Mouse (Mus musculus): Measurements from ENCODE around the gene Map4k4. TPM values are rescaled to one million over a fixed set of nuclear protein-coding genes. Genes with fewer than 3 reads are reported as not detected.

Gene Map4k4
- polyA plus RNA-seq, 1 experiment from 2014 or later = 32.7 TPM

GRCm38 (mm10) chr1:40031626-40032025 lies 130.9 kb downstream of the Map4k4 start:
- Histone ChIP-seq H3K4me3 (no peak overlapping the region), H3K27me3 (no peaks in the 10 kb centered on the region), H3K9ac (no peak overlapping the region), H3K4me1 (peaks cover 4% of the 10 kb centered on the region; the same call in 1 of the 2 replicates), H3K36me3 (peaks cover 20% of the 10 kb centered on the region), H3K9me3 (no peaks in the 10 kb centered on the region), H3K4me2 (no peak overlapping the region), H3K27ac (no peak overlapping the region)
- no peak for ATAC-seq (ENCODE audit: insufficient number of reproducible peaks, low FRiP score, low TSS enrichment, low read depth)
- 91% methylated on average over 2 of the region's 2 CpGs for WGBS

- Histone ChIP-seq H3K4me1 (peaks cover 4% of the 10 kb centered on the region; the same call in 1 of the 2 replicates), H3K9ac (no peak overlapping the region), H3K36me3 (peaks cover 5% of the 10 kb centered on the region; the same call in 1 of the 2 replicates), H3K4me2 (no peak overlapping the region), H3K4me3 (no peak overlapping the region), H3K9me3 (no peaks in the 10 kb centered on the region), H3K27me3 (no peaks in the 10 kb centered on the region), H3K27ac (no peak overlapping the region)
- 59% methylated on average over 4 of the region's 4 CpGs for WGBS
- no peak for ATAC-seq (ENCODE audit: insufficient number of reproducible peaks, low FRiP score, low TSS enrichment, low read depth)
Observed at GRCm38 (mm10) chr1:40033315-40033714, 132.6 kb downstream of the Map4k4 start.

GRCm38 (mm10) chr1:40033743-40034420 lies 133.2 kb downstream of the Map4k4 start:
- H3K36me3 ChIP-seq = peaks cover 3% of the 10 kb centered on the region; the same call in 1 of the 2 replicates
- H3K27ac ChIP-seq = no peak overlapping the region
- H3K9me3 ChIP-seq = no peaks in the 10 kb centered on the region
- H3K4me1 ChIP-seq = peaks cover 4% of the 10 kb centered on the region; the same call in 1 of the 2 replicates
- no peak overlapping the region for H3K4me3 ChIP-seq
- no peak overlapping the region for H3K4me2 ChIP-seq
- H3K9ac ChIP-seq = no peak overlapping the region
- WGBS = 72% methylated on average over 12 of the region's 12 CpGs
- H3K27me3 ChIP-seq = no peaks in the 10 kb centered on the region
- no peak for ATAC-seq (ENCODE audit: insufficient number of reproducible peaks, low FRiP score, low TSS enrichment, low read depth)

- H3K4me1 ChIP-seq = peaks cover 4% of the 10 kb centered on the region; the same call in 1 of the 2 replicates
- no peak overlapping the region for H3K9ac ChIP-seq
- 92% methylated on average over 6 of the region's 6 CpGs for WGBS
- H3K4me2 ChIP-seq = no peak overlapping the region
- no peaks in the 10 kb centered on the region for H3K36me3 ChIP-seq
- no peak overlapping the region for H3K4me3 ChIP-seq
- H3K9me3 ChIP-seq = no peaks in the 10 kb centered on the region
- no peak for ATAC-seq (ENCODE audit: insufficient number of reproducible peaks, low FRiP score, low TSS enrichment, low read depth)
- no peak overlapping the region for H3K27ac ChIP-seq
- no peaks in the 10 kb centered on the region for H3K27me3 ChIP-seq
Observed at GRCm38 (mm10) chr1:40037831-40038230, 137.1 kb downstream of the Map4k4 start.

- Histone ChIP-seq H3K4me1 (no peaks in the 10 kb centered on the region), H3K36me3 (no peaks in the 10 kb centered on the region), H3K9ac (no peak overlapping the region), H3K4me3 (no peak overlapping the region), H3K4me2 (no peak overlapping the region), H3K27ac (no peak overlapping the region), H3K9me3 (no peaks in the 10 kb centered on the region), H3K27me3 (no peaks in the 10 kb centered on the region)
- ATAC-seq (ENCODE audit: insufficient number of reproducible peaks, low FRiP score, low TSS enrichment, low read depth) = no peak
- 84% methylated on average over 6 of the region's 6 CpGs for WGBS
Observed at GRCm38 (mm10) chr1:40045686-40046085, 145.0 kb downstream of the Map4k4 start.

GRCm38 (mm10) chr1:40046600-40046999 lies 145.9 kb downstream of the Map4k4 start:
- no peak overlapping the region for H3K27ac ChIP-seq
- no peaks in the 10 kb centered on the region for H3K36me3 ChIP-seq
- H3K9ac ChIP-seq = no peak overlapping the region
- no peak overlapping the region for H3K4me2 ChIP-seq
- no peaks in the 10 kb centered on the region for H3K9me3 ChIP-seq
- H3K4me3 ChIP-seq = no peak overlapping the region
- H3K4me1 ChIP-seq = no peaks in the 10 kb centered on the region
- no peak for ATAC-seq (ENCODE audit: insufficient number of reproducible peaks, low FRiP score, low TSS enrichment, low read depth)
- WGBS = 84% methylated on average over 5 of the region's 5 CpGs
- H3K27me3 ChIP-seq = no peaks in the 10 kb centered on the region

- Histone ChIP-seq H3K27me3 (no peaks in the 10 kb centered on the region), H3K4me3 (no peak overlapping the region), H3K9ac (no peak overlapping the region), H3K9me3 (no peaks in the 10 kb centered on the region), H3K36me3 (no peaks in the 10 kb centered on the region), H3K4me2 (no peak overlapping the region), H3K4me1 (no peaks in the 10 kb centered on the region), H3K27ac (no peak overlapping the region)
- 87% methylated on average over 6 of the region's 6 CpGs for WGBS
- ATAC-seq (ENCODE audit: insufficient number of reproducible peaks, low FRiP score, low TSS enrichment, low read depth) = no peak
Observed at GRCm38 (mm10) chr1:40051157-40051556, 150.4 kb downstream of the Map4k4 start.

GRCm38 (mm10) chr1:40052156-40052555 lies 151.4 kb downstream of the Map4k4 start:
- H3K4me3 ChIP-seq = no peak overlapping the region
- H3K9me3 ChIP-seq = no peaks in the 10 kb centered on the region
- H3K9ac ChIP-seq = no peak overlapping the region
- ATAC-seq (ENCODE audit: insufficient number of reproducible peaks, low FRiP score, low TSS enrichment, low read depth) = no peak
- no peaks in the 10 kb centered on the region for H3K27me3 ChIP-seq
- H3K4me2 ChIP-seq = no peak overlapping the region
- H3K36me3 ChIP-seq = no peaks in the 10 kb centered on the region
- no peak overlapping the region for H3K27ac ChIP-seq
- WGBS = 57% methylated on average over 8 of the region's 8 CpGs
- no peaks in the 10 kb centered on the region for H3K4me1 ChIP-seq

- 82% methylated on average over 5 of the region's 5 CpGs for WGBS
- no peak overlapping the region for H3K4me3 ChIP-seq
- ATAC-seq (ENCODE audit: insufficient number of reproducible peaks, low FRiP score, low TSS enrichment, low read depth) = no peak
- no peaks in the 10 kb centered on the region for H3K27me3 ChIP-seq
- H3K4me2 ChIP-seq = no peak overlapping the region
- no peaks in the 10 kb centered on the region for H3K4me1 ChIP-seq
- no peak overlapping the region for H3K27ac ChIP-seq
- H3K36me3 ChIP-seq = no peaks in the 10 kb centered on the region
- H3K9ac ChIP-seq = no peak overlapping the region
- H3K9me3 ChIP-seq = no peaks in the 10 kb centered on the region
Observed at GRCm38 (mm10) chr1:40053071-40053470, 152.4 kb downstream of the Map4k4 start.

- H3K9ac ChIP-seq = no peak overlapping the region
- 82% methylated on average over 7 of the region's 7 CpGs for WGBS
- H3K4me1 ChIP-seq = no peaks in the 10 kb centered on the region
- H3K4me2 ChIP-seq = no peak overlapping the region
- no peaks in the 10 kb centered on the region for H3K36me3 ChIP-seq
- no peak overlapping the region for H3K27ac ChIP-seq
- H3K9me3 ChIP-seq = no peaks in the 10 kb centered on the region
- H3K27me3 ChIP-seq = no peaks in the 10 kb centered on the region
- H3K4me3 ChIP-seq = no peak overlapping the region
- ATAC-seq (ENCODE audit: insufficient number of reproducible peaks, low FRiP score, low TSS enrichment, low read depth) = no peak
Observed at GRCm38 (mm10) chr1:40055051-40055450, 154.3 kb downstream of the Map4k4 start.

GRCm38 (mm10) chr1:40055963-40056362 lies 155.2 kb downstream of the Map4k4 start:
- no peak overlapping the region for H3K4me2 ChIP-seq
- WGBS = 85% methylated on average over 5 of the region's 5 CpGs
- no peak overlapping the region for H3K27ac ChIP-seq
- H3K9ac ChIP-seq = no peak overlapping the region
- no peak overlapping the region for H3K4me3 ChIP-seq
- ATAC-seq (ENCODE audit: insufficient number of reproducible peaks, low FRiP score, low TSS enrichment, low read depth) = no peak
- no peaks in the 10 kb centered on the region for H3K36me3 ChIP-seq
- no peaks in the 10 kb centered on the region for H3K27me3 ChIP-seq
- no peaks in the 10 kb centered on the region for H3K9me3 ChIP-seq
- no peaks in the 10 kb centered on the region for H3K4me1 ChIP-seq

GRCm38 (mm10) chr1:40057351-40057750 lies 156.6 kb downstream of the Map4k4 start:
- H3K9ac ChIP-seq = no peak overlapping the region
- H3K4me2 ChIP-seq = no peak overlapping the region
- no peak overlapping the region for H3K4me3 ChIP-seq
- H3K27ac ChIP-seq = no peak overlapping the region
- H3K4me1 ChIP-seq = no peaks in the 10 kb centered on the region
- 70% methylated on average over 5 of the region's 5 CpGs for WGBS
- H3K36me3 ChIP-seq = no peaks in the 10 kb centered on the region
- no peak for ATAC-seq (ENCODE audit: insufficient number of reproducible peaks, low FRiP score, low TSS enrichment, low read depth)
- H3K27me3 ChIP-seq = no peaks in the 10 kb centered on the region
- no peaks in the 10 kb centered on the region for H3K9me3 ChIP-seq

GRCm38 (mm10) chr1:40058013-40058412 lies 157.3 kb downstream of the Map4k4 start:
- ATAC-seq (ENCODE audit: insufficient number of reproducible peaks, low FRiP score, low TSS enrichment, low read depth) = no peak
- Histone ChIP-seq H3K9ac (no peak overlapping the region), H3K4me3 (no peak overlapping the region), H3K36me3 (no peaks in the 10 kb centered on the region), H3K4me2 (no peak overlapping the region), H3K27ac (no peak overlapping the region), H3K27me3 (no peaks in the 10 kb centered on the region), H3K9me3 (no peaks in the 10 kb centered on the region), H3K4me1 (no peaks in the 10 kb centered on the region)
- WGBS = 56% methylated on average over 11 of the region's 11 CpGs

All from limb, embryonic 15.5 days (tissue).